Mouse (Mus musculus) MEL (cell line): ENCODE data around the gene Oas2. TPM values are rescaled to one million over a fixed set of nuclear protein-coding genes. Genes with fewer than 3 reads are reported as not detected.

Source experiments
- DNase-seq: peaks from one replicate; pipeline ENCODE4 v3.0.0; 2011; ENCODE audit warnings: low read depth, low spot score
- H3K27ac ChIP-seq: 2 replicates; pipeline ENCODE4 v1.5.1; 2012; ENCODE audit warnings: low read depth, mild to moderate bottlenecking, control low read depth, low read length, moderate library complexity; ENCODE audit not compliant: control insufficient read depth
- H3K27me3 ChIP-seq, 2 experiments: fragments of 150-350 bp in 1 of 2; sonication (generic) in 1 of 2; 2 replicates each; pipeline ENCODE4 v1.6.1; 2012; ENCODE audit warnings: low read length in 2 of 2, mild to moderate bottlenecking in 2 of 2, improper control_type of control experiment in 1 of 2, moderate library complexity in 1 of 2; ENCODE audit not compliant: insufficient read depth in 2 of 2, control insufficient read depth in 1 of 2
- H3K36me3 ChIP-seq, 2 experiments: 2 replicates each; pipeline ENCODE4 v1.6.1; 2012 to 2014; ENCODE audit warnings: low read length in 2 of 2, improper control_type of control experiment in 1 of 2, inconsistent platforms in 1 of 2, mild to moderate bottlenecking in 1 of 2; ENCODE audit not compliant: insufficient read depth in 2 of 2, control insufficient read depth in 1 of 2
- H3K4me1 ChIP-seq, 2 experiments: fragments of 150-350 bp in 1 of 2; sonication (generic) in 1 of 2; 2 replicates each; pipeline ENCODE4 v1.6.1; 2012; ENCODE audit warnings: low read length in 2 of 2, improper control_type of control experiment in 1 of 2, mild to moderate bottlenecking in 1 of 2; ENCODE audit not compliant: insufficient read depth in 2 of 2, control insufficient read depth in 1 of 2
- H3K4me3 ChIP-seq, 2 experiments: fragments of 150-350 bp in 1 of 2; sonication (generic) in 1 of 2; 2 replicates each; pipeline ENCODE4 v1.5.1; 2012; ENCODE audit warnings: low read depth in 2 of 2, low read length in 2 of 2, mild to moderate bottlenecking in 2 of 2, moderate library complexity in 2 of 2, control low read depth in 1 of 2, improper control_type of control experiment in 1 of 2; ENCODE audit not compliant: control insufficient read depth in 1 of 2, insufficient read depth in 1 of 2
- H3K79me2 ChIP-seq: 2 replicates; pipeline ENCODE4 v1.6.1; 2012; ENCODE audit warnings: mild to moderate bottlenecking, low read length, moderate library complexity; ENCODE audit not compliant: control insufficient read depth, poor library complexity, insufficient read depth
- H3K9ac ChIP-seq: 2 replicates; pipeline ENCODE4 v1.6.1; 2012; ENCODE audit warnings: low read depth, mild to moderate bottlenecking, control low read depth, low read length, moderate library complexity; ENCODE audit not compliant: control insufficient read depth, poor library complexity, severe bottlenecking
- H3K9me3 ChIP-seq: fragments of 150-350 bp; sonication (generic); replicated peaks from 2 replicates; pipeline ENCODE4 v1.6.1; 2012; ENCODE audit warnings: mild to moderate bottlenecking, low read length, improper control_type of control experiment, moderate library complexity; ENCODE audit not compliant: insufficient read depth
- CHD1 ChIP-seq: IDR thresholded peaks from 2 replicates; pipeline ENCODE4 v1.6.1; 2012; ENCODE audit warnings: low read depth, mild to moderate bottlenecking, inconsistent platforms, low read length, improper control_type of control experiment
- CHD2 ChIP-seq: IDR thresholded peaks from 2 replicates; pipeline ENCODE4 v1.6.1; 2011; ENCODE audit warnings: low read length, improper control_type of control experiment
- CTCF ChIP-seq, 3 experiments: IDR thresholded peaks in 2 of 3; conservative IDR thresholded peaks in 1 of 3; 2 replicates each; pipeline ENCODE4 v1.5.1; 2011 to 2012; ENCODE audit warnings: low read length in 3 of 3, low read depth in 2 of 3, mild to moderate bottlenecking in 2 of 3, improper control_type of control experiment in 1 of 3, inconsistent platforms in 1 of 3, mixed read lengths in 1 of 3, moderate library complexity in 1 of 3; ENCODE audit not compliant: control insufficient read depth in 1 of 3, insufficient read depth in 1 of 3, poor library complexity in 1 of 3, severe bottlenecking in 1 of 3
- E2F4 ChIP-seq: IDR thresholded peaks from 2 replicates; pipeline ENCODE4 v1.6.1; 2011; ENCODE audit warnings: low read depth, low read length, improper control_type of control experiment, borderline replicate concordance
- ELF1 ChIP-seq: IDR thresholded peaks from 2 replicates; pipeline ENCODE4 v1.6.1; 2014; ENCODE audit warnings: low read depth, mild to moderate bottlenecking, inconsistent platforms, low read length, improper control_type of control experiment, moderate library complexity
- ETS1 ChIP-seq: IDR thresholded peaks from 2 replicates; pipeline ENCODE4 v1.6.1; 2012; ENCODE audit warnings: low read depth, mild to moderate bottlenecking, inconsistent platforms, low read length, improper control_type of control experiment, moderate library complexity
- GABPA ChIP-seq: IDR thresholded peaks from 2 replicates; pipeline ENCODE4 v1.6.1; 2012; ENCODE audit warnings: low read depth, mild to moderate bottlenecking, inconsistent platforms, low read length, improper control_type of control experiment, moderate library complexity
- GATA1 ChIP-seq: IDR thresholded peaks from 2 replicates; pipeline ENCODE4 v1.6.1; 2011; ENCODE audit warnings: low read depth, low read length, improper control_type of control experiment
- JUND ChIP-seq: IDR thresholded peaks from 2 replicates; pipeline ENCODE4 v1.6.1; 2011; ENCODE audit warnings: low read depth, mild to moderate bottlenecking, improper control_type of control experiment, low read length
- MAFK ChIP-seq: IDR thresholded peaks from 2 replicates; pipeline ENCODE4 v1.6.1; 2011; ENCODE audit warnings: low read depth, mild to moderate bottlenecking, low read length, improper control_type of control experiment, borderline replicate concordance
- MAZ ChIP-seq: IDR thresholded peaks from 2 replicates; pipeline ENCODE4 v1.6.1; 2012; ENCODE audit warnings: low read depth, mild to moderate bottlenecking, inconsistent platforms, low read length, improper control_type of control experiment
- MXI1 ChIP-seq: IDR thresholded peaks from 2 replicates; pipeline ENCODE4 v1.6.1; 2011; ENCODE audit warnings: mild to moderate bottlenecking, low read depth, low read length, improper control_type of control experiment
- MYB ChIP-seq: IDR thresholded peaks from 2 replicates; pipeline ENCODE4 v1.6.1; 2011; ENCODE audit warnings: mild to moderate bottlenecking, low read depth, low read length, improper control_type of control experiment
- MYC ChIP-seq: IDR thresholded peaks from 2 replicates; pipeline ENCODE4 v1.6.1; 2011; ENCODE audit warnings: low read depth, mild to moderate bottlenecking, low read length, improper control_type of control experiment, moderate library complexity
- NELFE ChIP-seq: IDR thresholded peaks from 2 replicates; pipeline ENCODE4 v1.6.1; 2011; ENCODE audit warnings: low read depth, low read length, improper control_type of control experiment
- POLR2AphosphoS2 ChIP-seq: IDR thresholded peaks from 2 replicates; pipeline ENCODE4 v1.6.1; 2011; ENCODE audit warnings: low read length, improper control_type of control experiment
- POLR2AphosphoS5 ChIP-seq: IDR thresholded peaks from 2 replicates; pipeline ENCODE4 v1.6.1; 2012; ENCODE audit warnings: low read depth, borderline replicate concordance, mild to moderate bottlenecking, inconsistent platforms, low read length, moderate library complexity, mixed read lengths
- RAD21 ChIP-seq: IDR thresholded peaks from 2 replicates; pipeline ENCODE4 v1.6.1; 2011; ENCODE audit warnings: mild to moderate bottlenecking, low read depth, low read length, improper control_type of control experiment
- RCOR1 ChIP-seq: IDR thresholded peaks from 2 replicates; pipeline ENCODE4 v1.6.1; 2012; ENCODE audit warnings: low read depth, mild to moderate bottlenecking, inconsistent platforms, low read length, improper control_type of control experiment
- TCF12 ChIP-seq: IDR thresholded peaks from 2 replicates; pipeline ENCODE4 v1.6.1; 2014; ENCODE audit warnings: low read depth, mild to moderate bottlenecking, inconsistent platforms, low read length, improper control_type of control experiment, moderate library complexity
- USF1 ChIP-seq: IDR thresholded peaks from 2 replicates; pipeline ENCODE4 v1.6.1; 2014; ENCODE audit warnings: low read depth, mild to moderate bottlenecking, inconsistent platforms, low read length, improper control_type of control experiment, moderate library complexity
- USF2 ChIP-seq, 2 experiments: IDR thresholded peaks; 2 replicates each; pipeline ENCODE4 v1.6.1; 2011 to 2012; ENCODE audit warnings: improper control_type of control experiment in 2 of 2, low read length in 2 of 2, borderline replicate concordance in 1 of 2, inconsistent platforms in 1 of 2, low read depth in 1 of 2, mild to moderate bottlenecking in 1 of 2; ENCODE audit not compliant: insufficient read depth in 1 of 2
- ZMIZ1 ChIP-seq: IDR thresholded peaks from 2 replicates; pipeline ENCODE4 v1.6.1; 2012; ENCODE audit warnings: low read depth, mild to moderate bottlenecking, inconsistent platforms, low read length, improper control_type of control experiment, moderate library complexity
- ZNF384 ChIP-seq: IDR thresholded peaks from 2 replicates; pipeline ENCODE4 v1.6.1; 2012; ENCODE audit warnings: low read depth, mild to moderate bottlenecking, inconsistent platforms, low read length, improper control_type of control experiment
- polyA plus RNA-seq, 2 experiments: library from polyadenylated mRNA; stranded (reverse) in 1 of 2; unstranded in 1 of 2; fragments of >175 nt in 1 of 2; fragments of >200 nt in 1 of 2; gene quantifications; 2 replicates each; pipeline versions ENCODE4 v1.2.1 to v1.2.4; 2012; ENCODE audit warnings: low replicate concordance in 2 of 2, low read depth in 1 of 2; ENCODE audit not compliant: insufficient read length in 2 of 2, insufficient read depth in 1 of 2, missing spikeins in 1 of 2
- total RNA-seq: library from RNA; depleted of rRNA; stranded (reverse); fragments of 300-350 nt; gene quantifications from 2 replicates; pipeline ENCODE4 v1.2.3, GENCODE M21; 2012

Oas2 gene
- total and polyA plus RNA-seq, 3 experiments: 0.96 to 5.2 TPM; not detected in 1

GRCm38 (mm10) chr5:120725811-120726455 is 23.7 kb downstream of the Oas2 start:
- Histone ChIP-seq H3K27me3 (no peaks in the 10 kb centered on the region), H3K27ac (no peak overlapping the region), H3K4me1 (no peaks in the 10 kb centered on the region), H3K9ac (no peak overlapping the region), H3K4me3 (no peak overlapping the region), H3K79me2 (no peaks in the 10 kb centered on the region), H3K9me3 (no peaks in the 10 kb centered on the region), H3K36me3 (no peaks in the 10 kb centered on the region)
- DNase-seq: no peak
- TF ChIP-seq MAZ (no peak), CHD2 (no peak), MAFK (no peak), RCOR1 (no peak), GABPA (no peak), TCF12 (no peak), POLR2AphosphoS5 (no peak), E2F4 (no peak), ZMIZ1 (no peak), NELFE (no peak), CTCF (IDR thresholded peaks at IDR 0.05 in 2 of 3, conservative IDR thresholded peaks at IDR 0.05 in 1 of 3; ENCODE audit: control insufficient read depth in 1 of 3, insufficient read depth in 1 of 3, low read depth in 2 of 3, low read length in 3 of 3, poor library complexity in 1 of 3, severe bottlenecking in 1 of 3) (no peak), ZNF384 (no peak), GATA1 (no peak), MYB (no peak), ETS1 (no peak)

GRCm38 (mm10) chr5:120721005-120721404 is 28.6 kb downstream of the Oas2 start:
- DNase-seq: no peak
- TF ChIP-seq MXI1: no peak
- no peak for TF ChIP-seq CHD1
- no peak for TF ChIP-seq JUND
- TF ChIP-seq RCOR1: no peak
- no peak for TF ChIP-seq MAFK
- TF ChIP-seq MYC: no peak
- no peak for TF ChIP-seq USF2 (IDR thresholded peaks at IDR 0.05; ENCODE audit: borderline replicate concordance in 1 of 2, insufficient read depth in 1 of 2, low read depth in 1 of 2, low read length in 2 of 2)
- no peak for TF ChIP-seq E2F4
- TF ChIP-seq USF1: no peak
- no peak for TF ChIP-seq RAD21
- no peak for TF ChIP-seq POLR2AphosphoS2
- TF ChIP-seq ELF1: no peak
- TF ChIP-seq MAZ: no peak
- H3K9ac ChIP-seq: no peak overlapping the region
- no peaks in the 10 kb centered on the region for H3K4me1 ChIP-seq
- no peaks in the 10 kb centered on the region for H3K27me3 ChIP-seq
- no peaks in the 10 kb centered on the region for H3K36me3 ChIP-seq
- H3K4me3 ChIP-seq: no peak overlapping the region
- H3K27ac ChIP-seq: no peak overlapping the region
- no peaks in the 10 kb centered on the region for H3K9me3 ChIP-seq
- no peaks in the 10 kb centered on the region for H3K79me2 ChIP-seq
